Mouse (Mus musculus): ENCODE measurements around the gene Zranb3. TPM values are rescaled to one million over a fixed set of nuclear protein-coding genes. Genes with fewer than 3 reads are reported as not detected.

Gene Zranb3
- polyA plus RNA-seq, 1 experiment, result 7.7 TPM

GRCm38 (mm10) chr1:127904774-127905385 is 198.0 kb downstream of the Zranb3 start:
- Histone ChIP-seq H3K27me3 (ENCODE audit: control insufficient read depth, insufficient read depth, low read length) (no peaks in the 10 kb centered on the region), H3K4me3 (ENCODE audit: control insufficient read depth, low read depth, low read length) (no peak overlapping the region), H3K27ac (ENCODE audit: control insufficient read depth, insufficient read depth, low read depth, low read length) (no peak overlapping the region), H3K4me1 (ENCODE audit: control insufficient read depth, insufficient read depth, low read length) (no peaks in the 10 kb centered on the region), H3K36me3 (ENCODE audit: control insufficient read depth, insufficient read depth, low read length) (no peaks in the 10 kb centered on the region)
- no peak for TF ChIP-seq CTCF (IDR thresholded peaks at IDR 0.05; ENCODE audit: control insufficient read depth, insufficient read depth, insufficient replicate concordance, low read depth, low read length)
- TF ChIP-seq POLR2A (IDR thresholded peaks at IDR 0.05; ENCODE audit: control insufficient read depth, low read depth, low read length), result no peak

Other genes with a start within 250 kb of the Zranb3 start
- 0.02 TPM in 1 of 2 replicates, not detected in the other for gene Map3k19, start 248.0 kb downstream of the Zranb3 start, polyA plus RNA-seq (2012; rRNA removed)
- 7.7 and 8.1 TPM in 2 replicates for gene Rab3gap1, start 234.3 kb downstream of the Zranb3 start, polyA plus RNA-seq (2012; rRNA removed)
- gene R3hdm1, start 254 bp upstream of the Zranb3 start, polyA plus RNA-seq (2012; rRNA removed), result 173 and 212 TPM in 2 replicates
- gene Ubxn4, start 140.9 kb upstream of the Zranb3 start, polyA plus RNA-seq (2012; rRNA removed), result 25.3 and 25.6 TPM in 2 replicates
- gene Lct, start 225.3 kb upstream of the Zranb3 start, polyA plus RNA-seq (2012; rRNA removed), result 0.57 and 0.63 TPM in 2 replicates